Mouse (Mus musculus): ENCODE data around the gene Creb5.

DNA sequence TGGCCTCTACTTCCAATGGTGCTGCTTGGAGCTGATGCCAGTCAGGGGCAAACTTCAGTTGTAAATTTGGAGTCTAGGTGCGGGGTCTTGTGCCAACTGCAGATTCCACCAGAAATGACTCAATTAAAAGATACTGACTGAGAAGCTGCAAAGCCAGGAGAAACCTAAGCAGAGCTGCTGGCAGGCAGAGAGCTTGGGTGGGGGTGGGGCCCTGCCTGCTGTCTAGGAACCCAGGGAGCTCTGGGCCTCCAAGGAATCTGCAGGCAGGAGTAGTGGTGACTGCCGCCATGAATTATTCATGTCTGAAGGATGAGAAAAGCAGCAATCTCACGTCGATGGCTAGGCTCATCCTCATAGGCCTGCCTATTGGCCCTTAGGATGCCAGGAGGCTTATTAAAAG, 306.5 kb downstream of the Creb5 start:
- TF ChIP-seq CTCF (IDR thresholded peaks at IDR 0.05; ENCODE audit: insufficient read depth, low read length) (no peak), POLR2A (IDR thresholded peaks at IDR 0.05; ENCODE audit: borderline replicate concordance, extremely low read depth, low read depth, low read length) (no peak)

All from lung, adult 2 months (tissue).